Mouse (Mus musculus): ENCODE results near the gene Opa3. TPM values are rescaled to one million over a fixed set of nuclear protein-coding genes. Genes with fewer than 3 reads are reported as not detected.

The Opa3 gene
- polyA plus RNA-seq (2012): 15.0 and 16.4 TPM in 2 replicates

DNA sequence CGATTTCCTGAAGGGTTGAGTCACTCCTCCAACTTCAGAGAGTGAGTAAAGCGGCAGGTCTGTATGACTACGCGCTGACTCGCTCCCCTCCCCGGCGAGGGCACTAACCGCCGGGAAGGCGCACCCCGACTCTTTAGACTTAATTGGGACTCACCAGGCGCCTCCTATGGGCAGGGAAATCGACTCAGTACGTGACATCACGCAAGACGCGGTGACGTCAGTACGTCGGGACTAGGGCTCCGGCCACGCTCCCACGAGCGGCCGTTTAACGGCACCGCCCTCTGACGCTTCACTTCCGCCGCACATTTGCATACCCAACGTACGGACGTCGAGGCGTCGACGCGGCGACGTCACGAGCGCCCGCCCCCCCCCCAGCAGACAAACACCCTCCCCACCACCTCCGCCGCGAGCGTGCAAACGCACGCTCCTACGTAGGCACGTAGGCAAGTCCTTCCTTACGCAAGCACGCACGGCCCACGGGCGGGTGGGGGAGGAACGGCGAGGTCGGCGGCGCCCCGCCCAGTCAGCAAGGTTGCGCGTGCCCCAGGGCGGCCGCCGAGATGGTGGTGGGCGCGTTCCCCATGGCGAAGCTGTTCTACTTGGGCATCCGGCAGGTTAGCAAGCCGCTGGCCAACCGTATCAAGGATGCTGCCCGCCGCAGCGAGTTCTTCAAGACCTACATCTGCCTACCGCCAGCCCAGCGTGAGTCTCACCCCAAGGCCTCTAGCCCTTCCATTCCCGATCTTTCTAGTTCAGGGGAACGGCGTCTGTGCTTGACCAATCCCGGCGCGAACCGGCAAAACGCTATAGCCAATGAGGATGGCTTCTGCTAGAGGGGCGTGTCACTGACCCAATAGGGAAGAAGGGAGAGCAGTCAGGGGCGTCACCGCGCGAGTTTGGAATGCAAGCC lies at the start of gene Opa3:
Gene Opa3, plus strand, starts transcription at position 452 of the 910 bp plus-strand sequence.

DNA sequence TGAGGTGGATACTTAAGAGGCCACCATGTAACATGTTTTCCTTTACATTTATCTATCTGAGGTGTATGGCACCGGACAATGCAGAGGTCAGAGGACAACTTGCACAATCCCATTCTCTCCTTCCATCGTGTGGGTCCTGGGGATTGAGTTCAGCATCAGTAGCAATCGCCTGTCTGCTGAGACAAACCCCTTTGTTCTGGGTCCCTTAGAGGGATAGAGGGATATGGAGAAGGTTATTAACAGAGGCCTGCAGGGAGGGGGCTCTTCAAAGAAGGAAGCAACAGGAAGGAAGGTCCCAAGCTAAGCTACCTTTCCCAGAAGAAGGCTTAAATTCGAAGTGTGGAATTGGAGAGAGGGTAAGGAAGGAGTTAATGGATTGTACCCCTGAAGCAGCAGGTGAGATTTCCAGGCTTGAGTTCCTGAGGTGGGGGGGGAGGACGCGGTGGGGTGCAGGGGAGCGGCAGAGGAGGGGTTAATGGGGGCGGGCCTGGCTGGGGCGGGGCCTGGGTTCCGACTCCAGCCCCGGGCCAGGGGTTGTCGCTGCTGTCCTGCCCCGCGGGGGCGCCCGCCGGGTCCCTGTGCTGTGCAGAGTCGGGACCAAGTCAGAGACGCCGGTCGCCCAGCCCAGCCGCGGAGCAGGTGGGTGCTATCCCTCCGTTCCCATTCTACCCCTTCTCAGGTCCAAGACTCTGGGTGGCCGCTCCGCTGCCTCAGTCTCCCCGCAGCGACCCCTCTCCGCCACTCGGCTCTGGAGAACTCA lies 16.0 kb upstream of the Opa3 start, which contains the start of gene Gpr4:
Gene Gpr4, plus strand, starts transcription at position 543 of the 760 bp plus-strand sequence.

DNA sequence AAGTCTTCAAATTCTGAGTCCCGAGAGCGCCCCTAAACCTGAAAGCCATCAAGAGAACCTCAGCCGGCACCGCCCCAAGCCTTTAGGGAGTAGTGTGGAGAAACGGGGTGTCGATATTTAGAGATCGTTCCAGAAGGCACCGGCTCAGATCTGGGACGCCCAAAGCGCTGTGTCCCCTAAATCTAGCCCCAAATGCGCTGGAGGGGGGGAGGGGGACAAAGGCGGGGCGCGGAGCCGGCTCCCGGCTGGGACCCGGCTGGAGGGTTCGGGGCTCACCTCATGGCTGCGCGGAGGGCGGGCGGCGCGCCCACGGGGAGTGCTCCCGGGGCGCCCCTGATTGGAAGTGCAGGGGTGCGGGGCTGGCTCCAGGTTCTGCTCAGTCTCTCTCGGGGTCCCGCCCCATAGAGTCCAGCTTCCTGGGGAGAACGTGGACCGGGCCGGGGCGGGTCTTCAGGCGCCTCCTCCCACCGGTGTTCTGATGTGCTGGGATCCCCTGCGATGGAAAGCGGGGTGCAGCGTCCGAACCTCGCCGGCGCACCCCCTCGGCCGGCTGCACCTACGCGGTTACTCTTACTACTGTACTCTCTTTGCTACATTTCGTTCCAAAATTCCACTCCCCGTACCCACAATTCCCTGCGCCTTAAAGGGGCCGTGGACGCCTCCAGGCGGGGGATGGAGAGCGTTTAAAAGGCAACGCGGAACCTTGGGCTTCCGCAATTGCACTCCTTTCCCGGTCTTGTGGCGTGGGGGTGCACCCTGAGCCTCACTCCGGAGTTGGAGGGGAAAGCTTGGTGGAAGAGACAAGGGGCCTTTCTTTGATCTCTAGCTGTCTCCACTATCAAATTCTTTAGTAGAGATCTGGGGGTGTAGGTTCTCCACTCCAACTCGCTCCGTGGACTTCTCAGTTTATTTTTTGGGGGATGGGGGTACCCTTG lies 43.4 kb downstream of the Opa3 start, which contains the start of gene Vasp:
Gene Vasp, minus strand, starts transcription at position 580 of the 935 bp plus-strand sequence.

DNA sequence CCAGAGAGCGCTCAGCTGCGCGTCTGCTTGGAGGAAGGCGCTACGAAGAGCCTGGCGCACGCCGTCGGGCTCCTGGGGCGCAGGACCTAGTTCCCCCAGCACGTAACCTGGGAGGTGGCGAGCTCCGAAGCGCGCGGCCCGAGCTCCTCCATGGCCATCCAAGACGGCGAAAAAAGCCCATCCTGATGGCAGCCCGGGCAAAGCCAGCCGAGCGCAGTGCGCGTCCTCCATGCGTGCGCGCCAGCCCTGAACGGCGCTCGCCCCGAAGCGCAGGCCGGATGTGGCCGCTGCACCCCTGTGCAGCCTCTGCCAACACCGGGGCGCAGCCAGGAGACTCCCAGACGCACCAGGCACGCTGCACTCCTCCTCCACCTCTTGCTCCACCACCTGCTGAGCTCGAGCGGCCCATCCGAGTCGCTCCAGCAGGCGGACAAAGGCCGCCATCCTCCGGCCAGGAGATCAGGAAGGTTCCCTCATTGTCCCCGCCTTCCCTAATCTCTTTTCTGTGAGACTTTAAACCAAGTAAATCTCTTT lies 51.5 kb downstream of the Opa3 start, which contains the start of gene Ppm1n:
Gene Ppm1n, minus strand, starts transcription at position 484 of the 534 bp plus-strand sequence.

DNA sequence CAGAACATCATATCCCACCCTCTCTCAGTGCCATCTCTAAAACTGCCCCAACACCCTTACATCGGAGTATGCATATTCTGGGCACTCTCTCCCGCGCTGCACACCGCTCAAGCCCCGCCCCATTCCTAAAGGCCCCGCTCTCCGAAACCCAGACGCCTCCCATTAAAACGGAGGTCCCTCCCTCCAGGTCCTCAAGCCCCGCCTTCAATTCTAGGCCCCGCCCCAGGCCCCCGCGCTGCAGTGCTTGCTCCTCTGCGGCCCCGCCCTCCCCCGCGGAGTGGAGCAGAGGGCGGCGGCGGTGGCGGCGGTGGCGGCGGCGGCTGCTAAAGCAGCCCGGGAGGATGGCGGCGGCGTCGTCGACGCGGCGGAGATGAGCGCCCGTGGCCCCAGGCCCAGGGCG lies 54.3 kb downstream of the Opa3 start, which contains the start of gene Rtn2:
Gene Rtn2, plus strand, starts transcription at position 240 of the 400 bp plus-strand sequence.

Other genes starting within 250 kb of the Opa3 start
- gene Nanos2, start 240.9 kb upstream of the Opa3 start, polyA plus RNA-seq (2012): not detected in 2 replicates
- 0.44 and 0.51 TPM in 2 replicates for gene Mypop, start 237.1 kb upstream of the Opa3 start, polyA plus RNA-seq (2012)
- gene Irf2bp1, start 224.3 kb upstream of the Opa3 start, polyA plus RNA-seq (2012): 99.0 and 114 TPM in 2 replicates
- gene Foxa3, start 204.8 kb upstream of the Opa3 start, polyA plus RNA-seq (2012): not detected in 2 replicates
- gene Sympk, start 204.0 kb upstream of the Opa3 start, polyA plus RNA-seq (2012): 198 and 236 TPM in 2 replicates
- 0.05 TPM in 1 of 2 replicates, not detected in the other for gene Rsph6a, start 173.6 kb upstream of the Opa3 start, polyA plus RNA-seq (2012)
- 41.0 and 66.8 TPM in 2 replicates for gene Dmwd, start 152.1 kb upstream of the Opa3 start, polyA plus RNA-seq (2012)
- 13.5 and 23.0 TPM in 2 replicates for gene Dmpk, start 144.5 kb upstream of the Opa3 start, polyA plus RNA-seq (2012)
- 13.5 and 23.0 TPM in 2 replicates for gene Six5, start 133.7 kb upstream of the Opa3 start, polyA plus RNA-seq (2012)
- 0.06 TPM in 1 of 2 replicates, not detected in the other for gene Gm4969, start 110.0 kb upstream of the Opa3 start, polyA plus RNA-seq (2012)
- gene Fbxo46, start 108.5 kb upstream of the Opa3 start, polyA plus RNA-seq (2012): 16.3 and 20.9 TPM in 2 replicates
- 11.6 and 14.2 TPM in 2 replicates for gene Qpctl, start 79.0 kb upstream of the Opa3 start, polyA plus RNA-seq (2012)
- 52.2 and 53.2 TPM in 2 replicates for gene Snrpd2, start 78.6 kb upstream of the Opa3 start, polyA plus RNA-seq (2012)
- 0.02 and 0.15 TPM in 2 replicates for gene Gipr, start 62.2 kb upstream of the Opa3 start, polyA plus RNA-seq (2012)
- 19.2 and 24.7 TPM in 2 replicates for gene Eml2, start 51.9 kb upstream of the Opa3 start, polyA plus RNA-seq (2012)
- gene Gpr4, start 15.8 kb upstream of the Opa3 start, polyA plus RNA-seq (2012): 0.10 and 0.34 TPM in 2 replicates
- gene Vasp, start 43.5 kb downstream of the Opa3 start, polyA plus RNA-seq (2012): 292 and 301 TPM in 2 replicates
- 0.04 and 1.4 TPM in 2 replicates for gene Ppm1n, start 51.7 kb downstream of the Opa3 start, polyA plus RNA-seq (2012)
- gene Rtn2, start 54.3 kb downstream of the Opa3 start, polyA plus RNA-seq (2012): 0.21 and 0.27 TPM in 2 replicates
- gene Fosb, start 81.7 kb downstream of the Opa3 start, polyA plus RNA-seq (2012): 1,389 and 2,050 TPM in 2 replicates
- gene Ercc1, start 116.4 kb downstream of the Opa3 start, polyA plus RNA-seq (2012): 101 and 103 TPM in 2 replicates
- 27.5 and 29.4 TPM in 2 replicates for gene Cd3eap, start 131.1 kb downstream of the Opa3 start, polyA plus RNA-seq (2012)
- gene Ppp1r13l, start 131.4 kb downstream of the Opa3 start, polyA plus RNA-seq (2012): 25.2 and 26.0 TPM in 2 replicates
- 53.5 and 65.8 TPM in 2 replicates for gene Ercc2, start 153.7 kb downstream of the Opa3 start, polyA plus RNA-seq (2012)
- 0.63 and 0.65 TPM in 2 replicates for gene Klc3, start 175.8 kb downstream of the Opa3 start, polyA plus RNA-seq (2012)
- gene Ckm, start 176.4 kb downstream of the Opa3 start, polyA plus RNA-seq (2012): 3.2 and 3.9 TPM in 2 replicates
- gene Mark4, start 230.5 kb downstream of the Opa3 start, polyA plus RNA-seq (2012): 76.5 and 81.2 TPM in 2 replicates
- gene Exoc3l2, start 235.0 kb downstream of the Opa3 start, polyA plus RNA-seq (2012): 8.3 and 12.5 TPM in 2 replicates